Comparison of ENCODE assay signal across 30 mouse cellular contexts in the genomic region with DNA sequence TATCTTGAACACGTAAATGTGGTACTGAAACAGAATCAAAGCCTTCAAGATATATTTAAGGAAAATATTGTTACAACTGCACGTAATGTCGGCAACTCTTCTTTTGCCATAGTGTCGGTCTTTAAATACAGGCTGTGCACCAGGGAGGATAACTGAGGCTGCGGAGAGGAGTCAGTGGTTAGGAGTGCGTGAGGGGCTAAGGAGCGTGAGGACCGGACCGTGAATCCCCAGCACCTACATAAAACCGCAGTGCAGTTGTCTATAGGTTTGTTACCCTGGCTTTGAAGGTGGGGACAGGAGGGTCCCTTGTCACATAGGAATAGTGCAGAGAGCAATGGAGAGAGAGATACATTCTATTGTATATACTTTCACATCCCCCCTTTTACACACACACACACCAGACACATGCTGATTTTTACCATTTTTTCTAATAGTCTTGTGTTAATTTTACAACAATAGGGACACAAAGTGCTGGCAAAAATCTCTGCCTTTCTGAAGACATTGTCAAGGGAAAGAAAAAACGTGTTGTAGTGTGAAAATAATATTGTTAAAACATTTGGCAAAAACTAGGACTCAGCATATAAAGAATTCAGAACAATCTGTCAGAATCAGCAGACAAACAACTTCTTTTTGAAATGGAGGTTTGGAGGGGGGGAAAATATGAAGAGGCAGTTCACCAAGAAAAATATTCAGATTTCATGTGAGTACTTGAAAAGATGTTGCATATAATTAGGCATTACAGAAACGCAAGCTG.
A peak's percentile ranks its signal among the peaks of the same experiment; 100 is the strongest.
DNase-seq lines count a peak whose midpoint lies in the region; ATAC-seq and TF ChIP-seq lines count a peak whose summit lies in the region.
"Had no signal": no experiment of that assay in that cellular context is flagged by ENCODE, and none has a peak within 500 bp of the region (broad histone marks: within the 10 kb centered on the region; RNA-seq: fewer than 3 reads in every experiment).

No protein-coding gene starts in this region.

- H3K4me1 ChIP-seq in forebrain, embryonic 15.5 days, result no peaks in the 10 kb centered on the region; the same call in 1 of the 2 replicates
- H3K4me1 ChIP-seq in forebrain, embryonic 14.5 days (ENCODE audit: control insufficient read depth, insufficient read depth, low read length), result no peaks in the 10 kb centered on the region
- no peaks in the 10 kb centered on the region for H3K4me1 ChIP-seq in heart, embryonic 12.5 days (replicated peaks)
- H3K4me1 ChIP-seq in midbrain, embryonic 15.5 days, result no peaks in the 10 kb centered on the region
- no peaks in the 10 kb centered on the region for H3K4me1 ChIP-seq in midbrain, postnatal 0 days (ENCODE audit: insufficient read depth, low read length)
- H3K4me1 ChIP-seq: embryonic facial prominence, embryonic 10.5 days; embryonic facial prominence, embryonic 13.5 days had no signal

- H3K4me3 ChIP-seq in forebrain, embryonic 15.5 days, result no peak overlapping the region
- no peak overlapping the region for H3K4me3 ChIP-seq in forebrain, embryonic 14.5 days (ENCODE audit: low read depth, low read length)
- no peak overlapping the region for H3K4me3 ChIP-seq in heart, embryonic 12.5 days
- H3K4me3 ChIP-seq in midbrain, embryonic 15.5 days, result no peak overlapping the region
- H3K4me3 ChIP-seq in midbrain, postnatal 0 days (ENCODE audit: low read depth, low read length), result no peak overlapping the region
- H3K4me3 ChIP-seq: embryonic facial prominence, embryonic 10.5 days; embryonic facial prominence, embryonic 13.5 days; erythroblast, embryonic 14.5 days; gastrocnemius, adult 2 months; heart, embryonic 13.5 days had no signal

- peak; percentile 51 for ATAC-seq in forebrain, embryonic 15.5 days (replicated peaks)
- no peak for ATAC-seq in forebrain, embryonic 14.5 days
- ATAC-seq in heart, embryonic 12.5 days (ENCODE audit: insufficient number of reproducible peaks, low FRiP score), result no peak
- ATAC-seq in midbrain, embryonic 15.5 days (replicated peaks), result 0 out of 2 replicates have a peak, but pooled peaks have one; percentile 27
- ATAC-seq in midbrain, postnatal 0 days (ENCODE audit: low FRiP score), result no peak
- ATAC-seq: hindbrain, postnatal 0 days; inflammation-experienced regulatory T-cells, adult 6 months; intestine, embryonic 16.5 days; Patski had no signal

- no peak overlapping the region for H3K9ac ChIP-seq in forebrain, embryonic 15.5 days (replicated peaks)
- no peak overlapping the region for H3K9ac ChIP-seq in forebrain, embryonic 14.5 days (ENCODE audit: low read length)
- H3K9ac ChIP-seq in heart, embryonic 12.5 days, result no peak overlapping the region
- no peak overlapping the region for H3K9ac ChIP-seq in midbrain, embryonic 15.5 days
- H3K9ac ChIP-seq in midbrain, postnatal 0 days (replicated peaks; ENCODE audit: low read length, poor library complexity, severe bottlenecking), result no peak overlapping the region
- H3K9ac ChIP-seq: embryonic facial prominence, embryonic 13.5 days; heart, embryonic 13.5 days; hindbrain, embryonic 14.5 days had no signal

- H3K27ac ChIP-seq in forebrain, embryonic 15.5 days (replicated peaks), result no peak overlapping the region
- no peak overlapping the region for H3K27ac ChIP-seq in forebrain, embryonic 14.5 days (ENCODE audit: low read depth, low read length)
- no peak overlapping the region for H3K27ac ChIP-seq in heart, embryonic 12.5 days (ENCODE audit: poor library complexity, severe bottlenecking)
- H3K27ac ChIP-seq in midbrain, embryonic 15.5 days, result no peak overlapping the region
- H3K27ac ChIP-seq in midbrain, postnatal 0 days (ENCODE audit: low read depth, low read length), result no peak overlapping the region
- H3K27ac ChIP-seq: embryonic facial prominence, embryonic 10.5 days; embryonic facial prominence, embryonic 13.5 days; gastrocnemius, adult 2 months; heart, embryonic 13.5 days; hindbrain, embryonic 14.5 days; hindbrain, postnatal 0 days had no signal

- no peak for DNase-seq in forebrain, embryonic 14.5 days (ENCODE audit: low spot score)
- DNase-seq in heart, adult 11 months, result peak; percentile 83
- no peak for DNase-seq in midbrain, postnatal 0 days (ENCODE audit: low spot score)
- DNase-seq: adrenal gland, postnatal 10 days; adrenal gland, postnatal 36 days; B cell, adult 2 months; cerebellum, adult 11 months; cerebellum, adult 2 months; cerebellum, postnatal 10 days; cerebellum, postnatal 36 days; embryo, embryonic 11 days; gastrocnemius, adult 2 months; gastrocnemius, postnatal 14 days; heart, adult 18-20 months; heart, postnatal 14 days; heart, postnatal 4 days; kidney, adult 18-20 months had no signal

- H3K27me3 ChIP-seq in forebrain, embryonic 15.5 days, result no peaks in the 10 kb centered on the region
- no peaks in the 10 kb centered on the region for H3K27me3 ChIP-seq in forebrain, embryonic 14.5 days (replicated peaks; ENCODE audit: control insufficient read depth, insufficient read depth, low read length)
- H3K27me3 ChIP-seq in heart, embryonic 12.5 days (replicated peaks), result no peaks in the 10 kb centered on the region
- H3K27me3 ChIP-seq in midbrain, embryonic 15.5 days (replicated peaks), result no peaks in the 10 kb centered on the region
- no peaks in the 10 kb centered on the region for H3K27me3 ChIP-seq in midbrain, postnatal 0 days (ENCODE audit: insufficient read depth, low read length)
- H3K27me3 ChIP-seq: CH12.LX; embryonic facial prominence, embryonic 13.5 days; heart, embryonic 13.5 days; Patski had no signal

- TF ChIP-seq CTCF in midbrain, postnatal 0 days (IDR thresholded peaks at IDR 0.05), result no peak

- no peak overlapping the region for H3K4me2 ChIP-seq in forebrain, embryonic 15.5 days (replicated peaks)
- H3K4me2 ChIP-seq in forebrain, embryonic 14.5 days (ENCODE audit: low read length), result no peak overlapping the region
- no peak overlapping the region for H3K4me2 ChIP-seq in heart, embryonic 12.5 days
- H3K4me2 ChIP-seq in midbrain, embryonic 15.5 days, result no peak overlapping the region
- no peak overlapping the region for H3K4me2 ChIP-seq in midbrain, postnatal 0 days (ENCODE audit: low read depth, low read length, poor library complexity, severe bottlenecking)
- H3K4me2 ChIP-seq: embryonic facial prominence, embryonic 13.5 days; heart, embryonic 13.5 days; hindbrain, embryonic 14.5 days had no signal

- 90% methylated on average over 12 of the region's 12 CpGs for WGBS in forebrain, embryonic 15.5 days
- WGBS in forebrain, embryonic 14.5 days, result 94% methylated on average over 12 of the region's 12 CpGs
- 91% methylated on average over 12 of the region's 12 CpGs for WGBS in heart, embryonic 12.5 days
- WGBS in midbrain, embryonic 15.5 days, result 93% methylated on average over 12 of the region's 12 CpGs
- WGBS in midbrain, postnatal 0 days, result 90% methylated on average over 12 of the region's 12 CpGs

- no peaks in the 10 kb centered on the region for H3K9me3 ChIP-seq in forebrain, embryonic 15.5 days
- no peaks in the 10 kb centered on the region for H3K9me3 ChIP-seq in forebrain, embryonic 14.5 days (replicated peaks; ENCODE audit: control insufficient read depth, low read length)
- H3K9me3 ChIP-seq in heart, embryonic 12.5 days (replicated peaks), result no peaks in the 10 kb centered on the region
- H3K9me3 ChIP-seq in midbrain, embryonic 15.5 days, result no peaks in the 10 kb centered on the region
- H3K9me3 ChIP-seq in midbrain, postnatal 0 days (ENCODE audit: low read length), result no peaks in the 10 kb centered on the region
- H3K9me3 ChIP-seq: embryonic facial prominence, embryonic 13.5 days; heart, embryonic 13.5 days had no signal

- no peaks in the 10 kb centered on the region for H3K36me3 ChIP-seq in forebrain, embryonic 15.5 days
- no peaks in the 10 kb centered on the region for H3K36me3 ChIP-seq in forebrain, embryonic 14.5 days (ENCODE audit: control insufficient read depth, insufficient read depth, low read length)
- H3K36me3 ChIP-seq in heart, embryonic 12.5 days, result peaks cover 28% of the 10 kb centered on the region
- H3K36me3 ChIP-seq in midbrain, embryonic 15.5 days (replicated peaks), result no peaks in the 10 kb centered on the region
- H3K36me3 ChIP-seq in midbrain, postnatal 0 days (ENCODE audit: insufficient read depth, low read length), result 0 out of 2 replicates have a peak, but pooled peaks cover 4% of the 10 kb centered on the region

Comparison
In these comparisons a context has a peak if more than half of its experiments do, and no peak if none do; other contexts are left out.
1. ATAC-seq: peak in forebrain, embryonic 15.5 days (single experiment) and midbrain, embryonic 15.5 days (single experiment); none in forebrain, embryonic 14.5 days (single experiment), heart, embryonic 12.5 days (single experiment) and midbrain, postnatal 0 days (single experiment).